Comparison of ENCODE assay signal across 19 mouse cellular contexts in the genomic region with DNA sequence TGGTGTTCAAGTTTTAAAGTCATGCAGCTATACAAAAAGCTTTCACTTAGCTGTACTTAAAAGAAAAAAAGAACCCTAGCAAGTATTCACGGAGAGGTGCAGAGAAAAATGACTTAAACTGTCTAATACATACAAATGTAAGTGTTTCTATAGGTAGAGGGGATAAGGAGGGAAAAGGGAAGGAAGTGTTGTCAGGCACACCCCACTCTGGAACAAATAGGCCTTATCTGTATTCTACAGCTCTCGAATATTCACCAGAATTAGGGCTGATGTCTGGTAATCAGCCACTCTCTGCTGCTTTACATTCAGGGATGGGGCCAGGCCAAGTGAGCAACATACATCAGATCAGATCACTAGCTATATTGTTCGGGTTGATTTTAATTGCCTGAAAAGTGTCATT. TPM values are rescaled to one million over a fixed set of nuclear protein-coding genes. Genes with fewer than 3 reads are reported as not detected.
DNase-seq lines count a peak whose midpoint lies in the region; ATAC-seq and TF ChIP-seq lines count a peak whose summit lies in the region.
"Had no signal": no experiment of that assay in that cellular context is flagged by ENCODE, and none has a peak within 500 bp of the region (broad histone marks: within the 10 kb centered on the region; RNA-seq: fewer than 3 reads in every experiment).

No protein-coding gene starts in this region.

- H3K4me2 ChIP-seq in forebrain, embryonic 13.5 days: no peak overlapping the region
- H3K4me2 ChIP-seq in forebrain, embryonic 12.5 days: no peak overlapping the region
- peak overlapping the region; percentile 48 for H3K4me2 ChIP-seq in liver, embryonic 12.5 days
- no peak overlapping the region for H3K4me2 ChIP-seq in stomach, embryonic 15.5 days
- no peak overlapping the region for H3K4me2 ChIP-seq in kidney, embryonic 16.5 days (replicated peaks; ENCODE audit: low read depth, low read length)
- no peak overlapping the region for H3K4me2 ChIP-seq in hindbrain, embryonic 13.5 days
- H3K4me2 ChIP-seq: limb, embryonic 13.5 days had no signal

- no peak for ATAC-seq in forebrain, embryonic 13.5 days
- ATAC-seq in forebrain, embryonic 12.5 days (ENCODE audit: low FRiP score): no peak
- ATAC-seq in liver, embryonic 12.5 days: peak; percentile 100
- ATAC-seq in stomach, embryonic 15.5 days (ENCODE audit: insufficient read depth, low FRiP score, low read depth): peak; percentile 87
- no peak for ATAC-seq in kidney, embryonic 16.5 days (ENCODE audit: low FRiP score, low TSS enrichment)
- no peak for ATAC-seq in hindbrain, embryonic 13.5 days (ENCODE audit: low FRiP score)
- ATAC-seq: CD4-positive, CD25-positive, alpha-beta regulatory T cell, adult 4 months had no signal

- no peaks in the 10 kb centered on the region for H3K36me3 ChIP-seq in forebrain, embryonic 13.5 days (ENCODE audit: poor library complexity, severe bottlenecking)
- no peaks in the 10 kb centered on the region for H3K36me3 ChIP-seq in forebrain, embryonic 12.5 days (replicated peaks)
- H3K36me3 ChIP-seq in liver, embryonic 12.5 days: no peaks in the 10 kb centered on the region
- no peaks in the 10 kb centered on the region for H3K36me3 ChIP-seq in stomach, embryonic 15.5 days
- no peaks in the 10 kb centered on the region for H3K36me3 ChIP-seq in kidney, embryonic 16.5 days (ENCODE audit: insufficient read depth, low read length)
- no peaks in the 10 kb centered on the region for H3K36me3 ChIP-seq in hindbrain, embryonic 13.5 days
- H3K36me3 ChIP-seq: G1E; limb, embryonic 13.5 days had no signal

- no peaks in the 10 kb centered on the region for H3K9me3 ChIP-seq in forebrain, embryonic 13.5 days (replicated peaks)
- H3K9me3 ChIP-seq in forebrain, embryonic 12.5 days: no peaks in the 10 kb centered on the region
- H3K9me3 ChIP-seq in liver, embryonic 12.5 days (replicated peaks): no peaks in the 10 kb centered on the region
- no peaks in the 10 kb centered on the region for H3K9me3 ChIP-seq in stomach, embryonic 15.5 days
- H3K9me3 ChIP-seq in kidney, embryonic 16.5 days (ENCODE audit: low read length): no peaks in the 10 kb centered on the region
- H3K9me3 ChIP-seq in hindbrain, embryonic 13.5 days: no peaks in the 10 kb centered on the region
- H3K9me3 ChIP-seq: limb, embryonic 13.5 days had no signal

- no peaks in the 10 kb centered on the region for H3K4me1 ChIP-seq in forebrain, embryonic 13.5 days
- no peaks in the 10 kb centered on the region for H3K4me1 ChIP-seq in forebrain, embryonic 12.5 days
- peaks cover 36% of the 10 kb centered on the region for H3K4me1 ChIP-seq in liver, embryonic 12.5 days
- H3K4me1 ChIP-seq in stomach, embryonic 15.5 days: no peaks in the 10 kb centered on the region
- no peaks in the 10 kb centered on the region for H3K4me1 ChIP-seq in kidney, embryonic 16.5 days (ENCODE audit: insufficient read depth, low read length)
- no peaks in the 10 kb centered on the region for H3K4me1 ChIP-seq in hindbrain, embryonic 13.5 days (replicated peaks)
- H3K4me1 ChIP-seq: limb, embryonic 13.5 days had no signal

- no peak overlapping the region for H3K4me3 ChIP-seq in forebrain, embryonic 13.5 days
- no peak overlapping the region for H3K4me3 ChIP-seq in forebrain, embryonic 12.5 days (replicated peaks)
- H3K4me3 ChIP-seq in left cerebral cortex, adult 2 months: no peak overlapping the region
- 0 out of 2 replicates have a peak overlapping the region, but pooled peaks have one; percentile 5 for H3K4me3 ChIP-seq in liver, embryonic 12.5 days
- H3K4me3 ChIP-seq in stomach, embryonic 15.5 days (replicated peaks): no peak overlapping the region
- H3K4me3 ChIP-seq in kidney, embryonic 16.5 days (ENCODE audit: low read length): no peak overlapping the region
- no peak overlapping the region for H3K4me3 ChIP-seq in hindbrain, embryonic 13.5 days
- H3K4me3 ChIP-seq: limb, embryonic 13.5 days had no signal

- TF ChIP-seq CTCF in left cerebral cortex, adult 2 months (IDR thresholded peaks at IDR 0.05): no peak

- WGBS in forebrain, embryonic 13.5 days: 64% methylated on average over 3 of the region's 3 CpGs
- WGBS in forebrain, embryonic 12.5 days: 79% methylated on average over 3 of the region's 3 CpGs
- WGBS in liver, embryonic 12.5 days (ENCODE audit: insufficient replicate concordance): 13% methylated on average over 3 of the region's 3 CpGs
- 49% methylated on average over 3 of the region's 3 CpGs for WGBS in stomach, embryonic 15.5 days
- 67% methylated on average over 3 of the region's 3 CpGs for WGBS in kidney, embryonic 16.5 days
- 66% methylated on average over 3 of the region's 3 CpGs for WGBS in hindbrain, embryonic 13.5 days

- 0 out of 2 replicates have a peak overlapping the region, but pooled peaks have one; percentile 1 for H3K27ac ChIP-seq in forebrain, embryonic 13.5 days
- H3K27ac ChIP-seq in forebrain, embryonic 12.5 days: no peak overlapping the region
- H3K27ac ChIP-seq in left cerebral cortex, adult 2 months: peak overlapping the region; percentile 65
- peak overlapping the region; percentile 71 for H3K27ac ChIP-seq in liver, embryonic 12.5 days
- no peak overlapping the region for H3K27ac ChIP-seq in stomach, embryonic 15.5 days
- H3K27ac ChIP-seq in kidney, embryonic 16.5 days (ENCODE audit: low read length): no peak overlapping the region
- no peak overlapping the region for H3K27ac ChIP-seq in hindbrain, embryonic 13.5 days
- H3K27ac ChIP-seq: limb, embryonic 13.5 days had no signal

- no peak overlapping the region for H3K9ac ChIP-seq in forebrain, embryonic 13.5 days
- no peak overlapping the region for H3K9ac ChIP-seq in forebrain, embryonic 12.5 days
- H3K9ac ChIP-seq in liver, embryonic 12.5 days: no peak overlapping the region
- H3K9ac ChIP-seq in stomach, embryonic 15.5 days: no peak overlapping the region
- H3K9ac ChIP-seq in kidney, embryonic 16.5 days (replicated peaks; ENCODE audit: low read length): no peak overlapping the region
- no peak overlapping the region for H3K9ac ChIP-seq in hindbrain, embryonic 13.5 days
- H3K9ac ChIP-seq: limb, embryonic 13.5 days had no signal

- intact Hi-C loops in left cerebral cortex, adult 2 months (cut with DNase I): no loop called here

- no peak for DNase-seq in left cerebral cortex, adult 2 months (ENCODE audit: extremely low spot score in 1 of 2, low spot score in 2 of 2)
- no peak for DNase-seq in left cerebral cortex, adult 11 months (ENCODE audit: low spot score)
- DNase-seq: cerebellum, postnatal 10 days; gastrocnemius, postnatal 10 days; heart, adult 18-20 months; heart, postnatal 14 days; kidney, adult 9 months; right cerebral cortex, adult 18-20 months; thymus, postnatal 25 days had no signal

- no peaks in the 10 kb centered on the region for H3K27me3 ChIP-seq in forebrain, embryonic 13.5 days
- H3K27me3 ChIP-seq in forebrain, embryonic 12.5 days: no peaks in the 10 kb centered on the region; the same call in 1 of the 2 replicates
- no peaks in the 10 kb centered on the region for H3K27me3 ChIP-seq in liver, embryonic 12.5 days (replicated peaks)
- no peaks in the 10 kb centered on the region for H3K27me3 ChIP-seq in stomach, embryonic 15.5 days (replicated peaks)
- no peaks in the 10 kb centered on the region for H3K27me3 ChIP-seq in kidney, embryonic 16.5 days (ENCODE audit: insufficient read depth, low read length)
- H3K27me3 ChIP-seq in hindbrain, embryonic 13.5 days: no peaks in the 10 kb centered on the region

RNA-seq across cellular contexts. Expression of gene Cntn3, which starts 16.4 kb away (rescaled TPM):
- polyA plus RNA-seq in forebrain, embryonic 13.5 days (2015; fragmentation: Nextera tagmentation; extraction: Ambion mirVana): 1.1 and 1.2 TPM in 2 replicates
- 1.1 TPM in 2 replicates for polyA plus RNA-seq in forebrain, embryonic 12.5 days (2016; fragmentation: Nextera tagmentation; extraction: Ambion mirVana)
- total RNA-seq in left cerebral cortex, adult 2 months (2021): 10 to 100 TPM; 22.5 to 29.3 TPM
- 1.2 and 1.3 TPM in 2 replicates for polyA plus RNA-seq in liver, embryonic 12.5 days (2016; fragmentation: Nextera tagmentation; extraction: Ambion mirVana)
- 2.3 and 2.9 TPM in 2 replicates for polyA plus RNA-seq in stomach, embryonic 15.5 days (2015; fragmentation: Nextera tagmentation; extraction: Ambion mirVana)
- 1.1 and 1.5 TPM in 2 replicates for polyA plus RNA-seq in kidney, embryonic 16.5 days (2015; fragmentation: Nextera tagmentation; extraction: Ambion mirVana)
- 2.6 and 3.0 TPM in 2 replicates for polyA plus RNA-seq in hindbrain, embryonic 13.5 days (2015; fragmentation: Nextera tagmentation; extraction: Ambion mirVana)
- total RNA-seq: G1E had no signal
- polyA plus RNA-seq: CD4-positive, CD25-positive, alpha-beta regulatory T cell, adult 4 months; G1E; spleen, adult 2 months had no signal

Comparison
In these comparisons a context has a peak if more than half of its experiments do, and no peak if none do; other contexts are left out.
1. H3K27ac ChIP-seq: peak in forebrain, embryonic 13.5 days (single experiment), left cerebral cortex, adult 2 months (single experiment) and liver, embryonic 12.5 days (single experiment); none in forebrain, embryonic 12.5 days (single experiment), stomach, embryonic 15.5 days (single experiment), kidney, embryonic 16.5 days (single experiment) and hindbrain, embryonic 13.5 days (single experiment).
2. ATAC-seq: peak in liver, embryonic 12.5 days (single experiment) and stomach, embryonic 15.5 days (single experiment); none in forebrain, embryonic 13.5 days (single experiment), forebrain, embryonic 12.5 days (single experiment), kidney, embryonic 16.5 days (single experiment) and hindbrain, embryonic 13.5 days (single experiment).